Mouse (Mus musculus) testis, adult 2 months (tissue): ENCODE results near the gene Dclk2.

Experiments used
- CTCF ChIP-seq: fragments of 200-500 bp; IDR thresholded peaks from 2 replicates; pipeline ENCODE4 v1.5.1; 2012; ENCODE audit warnings: low read depth, mild to moderate bottlenecking, inconsistent platforms, low read length, moderate library complexity; ENCODE audit not compliant: control insufficient read depth, insufficient read depth, insufficient replicate concordance
- POLR2A ChIP-seq: fragments of 200-500 bp; IDR thresholded peaks from 2 replicates; pipeline ENCODE4 v1.6.1; 2012; ENCODE audit warnings: low read depth, mild to moderate bottlenecking, inconsistent platforms, low read length, moderate library complexity; ENCODE audit not compliant: control insufficient read depth

DNA sequence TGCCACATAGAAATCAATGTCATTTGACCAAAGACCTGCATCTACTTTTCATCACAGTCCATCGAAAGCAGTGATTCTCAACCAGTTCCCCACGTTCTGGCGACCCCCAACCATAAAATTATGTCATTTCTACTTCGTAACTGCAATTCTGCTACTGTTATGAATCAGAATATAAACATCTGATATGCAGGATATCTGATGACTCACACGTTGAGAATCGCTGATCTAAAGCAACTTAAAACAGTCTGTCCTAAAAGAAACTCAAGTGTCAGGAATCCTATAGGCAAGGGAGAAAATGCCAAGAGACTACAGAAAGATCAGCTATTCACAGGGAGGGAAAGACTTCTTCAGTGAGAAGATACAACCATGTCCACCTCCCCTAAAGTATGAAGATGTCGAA is 69.5 kb downstream of the Dclk2 start:
- TF ChIP-seq POLR2A, result no peak
- no peak for TF ChIP-seq CTCF
